Mouse (Mus musculus) T-cell, adult 2 months (primary cell): ENCODE data around the gene Spsb2.
"Not testable (repeated sequence)": the region's sequence is repeated elsewhere in the genome, so short reads cannot be mapped to it uniquely, and the experiment has no call there.

Experiments used
- DNase-seq: peaks from one replicate; pipeline ENCODE4 v3.0.0; 2022; ENCODE audit warnings: low spot score

The Spsb2 gene

DNA sequence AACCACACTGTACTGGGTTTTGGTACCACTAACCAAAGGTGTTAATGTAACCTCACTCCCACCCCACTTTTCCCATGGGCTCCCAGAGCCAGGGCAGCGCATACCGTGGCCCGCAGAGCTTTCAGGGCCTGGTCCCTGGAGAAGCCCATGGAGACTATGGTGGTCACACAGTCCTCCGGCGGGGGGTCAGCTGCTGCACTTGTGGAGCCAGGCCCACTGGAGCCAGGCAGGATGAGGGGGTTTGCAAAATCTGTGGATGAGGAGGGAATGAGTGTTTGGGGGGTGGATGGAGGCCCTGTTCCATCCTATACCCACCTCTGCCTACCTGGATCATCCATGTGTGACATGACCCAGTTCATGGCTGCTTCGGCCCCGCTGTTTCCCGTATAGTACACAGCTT lies 9.1 kb downstream of the Spsb2 start:
- DNase-seq = no peak

DNA sequence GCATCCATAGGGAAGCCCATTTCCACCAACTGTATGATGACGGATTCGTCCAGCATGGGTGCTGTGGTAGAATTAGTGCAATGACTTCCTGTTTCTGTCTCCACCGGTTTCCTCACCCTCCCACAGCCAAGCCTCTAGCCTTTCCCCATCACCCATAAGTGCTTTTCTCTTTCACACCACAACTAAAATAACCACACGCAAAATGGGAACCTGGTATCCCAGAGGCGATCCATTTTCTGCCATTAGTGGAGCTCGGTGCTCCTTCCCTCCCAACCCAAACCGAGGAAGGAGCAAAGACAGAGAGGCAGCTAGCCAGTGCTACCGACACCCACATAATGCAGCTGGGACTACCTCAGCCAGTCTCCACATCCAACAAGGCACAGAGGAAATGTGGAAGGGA lies 9.5 kb downstream of the Spsb2 start:
- DNase-seq = no peak

DNA sequence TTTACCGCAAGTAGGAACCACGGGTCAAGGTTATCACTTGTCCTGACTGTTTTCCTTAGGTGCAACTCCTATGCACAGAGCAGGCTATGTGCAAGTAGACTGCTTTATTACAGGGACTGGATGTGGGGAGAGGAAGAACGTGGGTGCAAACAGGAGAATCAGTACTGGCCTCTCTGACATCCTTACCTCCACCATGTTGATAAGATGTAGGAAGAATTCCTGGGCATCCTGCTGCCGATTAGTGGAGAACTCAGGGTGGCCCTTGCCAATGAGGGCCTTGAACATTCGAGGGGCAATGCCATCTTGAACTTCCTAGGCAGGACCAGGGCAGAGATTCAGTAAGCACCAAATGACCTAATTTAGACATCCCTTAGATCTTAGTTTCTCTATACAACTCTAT lies 12.4 kb downstream of the Spsb2 start:
- no peak for DNase-seq

- no peak for DNase-seq
These were observed 13.6 kb downstream of the Spsb2 start for GRCm38 (mm10) chr6:124822049-124822448.

- peak; percentile 20 for DNase-seq
These were observed 19.7 kb downstream of the Spsb2 start for GRCm38 (mm10) chr6:124828101-124828592.

- peak; percentile 100 for DNase-seq
These were observed 20.7 kb downstream of the Spsb2 start, which contains the start of the genes Usp5 and Cdca3 for GRCm38 (mm10) chr6:124828868-124829798. Usp5 (minus strand) TSS chr6:124829484. Cdca3 (plus strand) TSS chr6:124829547.

DNA sequence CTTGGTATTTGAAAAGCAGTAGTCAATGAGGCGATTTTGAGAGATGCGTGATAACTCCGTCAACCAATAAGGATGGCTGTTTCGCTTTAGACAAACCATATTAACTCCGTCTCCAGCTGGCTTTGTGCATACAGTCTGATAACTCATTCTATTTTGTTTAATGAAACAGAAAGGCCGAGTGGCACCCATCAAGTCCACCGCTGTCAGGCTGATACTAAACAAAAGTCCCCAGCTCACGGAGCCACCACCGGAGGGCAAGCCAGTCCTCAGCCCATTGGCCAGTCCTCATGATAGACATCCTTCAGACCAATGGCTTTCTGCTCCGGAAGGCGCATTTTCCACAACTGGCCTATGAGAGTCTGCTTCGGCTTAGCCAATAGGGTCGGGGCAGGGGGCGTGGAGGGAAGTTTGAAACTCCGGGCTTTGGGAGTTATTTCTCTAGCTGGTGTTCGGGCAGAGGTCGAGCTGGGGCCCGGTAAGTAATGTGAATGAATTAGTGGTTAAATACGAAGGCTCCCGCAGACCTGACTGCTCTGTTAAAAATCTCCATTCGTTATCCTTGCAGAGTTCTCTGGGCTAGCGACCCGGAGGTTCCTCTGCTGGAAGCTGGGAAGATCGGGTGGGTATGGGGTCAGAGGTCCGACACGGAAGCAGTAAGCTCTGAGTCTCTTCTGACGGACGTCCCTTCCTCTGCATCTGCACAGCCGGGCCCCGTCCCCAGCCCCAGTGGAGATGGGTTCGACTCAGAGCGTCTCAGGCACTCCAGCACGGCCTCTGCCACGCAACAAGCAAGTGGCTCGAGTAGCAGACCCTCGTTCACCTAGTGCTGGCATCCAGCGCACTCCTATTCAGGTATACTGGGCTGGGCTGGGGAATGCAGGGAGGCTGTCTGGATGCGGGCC lies 21.6 kb downstream of the Spsb2 start:
- peak; percentile 90 for DNase-seq

- DNase-seq = not testable (repeated sequence)
These were observed 22.7 kb downstream of the Spsb2 start for GRCm38 (mm10) chr6:124831199-124831598.

DNA sequence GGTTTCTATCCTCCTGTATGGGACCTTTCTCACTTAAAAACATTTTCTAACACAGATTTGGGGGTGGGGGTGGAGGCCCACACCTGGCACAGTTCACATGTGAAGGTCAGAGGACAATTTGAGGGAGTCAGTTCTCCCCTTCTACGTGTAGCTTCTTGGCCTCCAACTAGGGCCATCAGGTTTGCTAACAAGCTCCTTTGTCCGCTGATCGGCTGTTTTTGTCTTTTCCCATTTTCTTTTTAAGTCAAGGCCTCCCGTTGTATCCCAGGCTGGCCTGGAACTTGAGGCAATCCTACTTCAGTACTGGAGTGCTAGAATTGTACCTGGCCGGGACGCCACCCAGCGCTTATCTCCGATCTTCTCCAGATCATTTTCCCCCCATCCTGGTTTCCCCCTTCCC lies 23.2 kb downstream of the Spsb2 start:
- DNase-seq = no peak

GRCm38 (mm10) chr6:124834512-124835081 lies 26.1 kb downstream of the Spsb2 start:
- no peak for DNase-seq

DNA sequence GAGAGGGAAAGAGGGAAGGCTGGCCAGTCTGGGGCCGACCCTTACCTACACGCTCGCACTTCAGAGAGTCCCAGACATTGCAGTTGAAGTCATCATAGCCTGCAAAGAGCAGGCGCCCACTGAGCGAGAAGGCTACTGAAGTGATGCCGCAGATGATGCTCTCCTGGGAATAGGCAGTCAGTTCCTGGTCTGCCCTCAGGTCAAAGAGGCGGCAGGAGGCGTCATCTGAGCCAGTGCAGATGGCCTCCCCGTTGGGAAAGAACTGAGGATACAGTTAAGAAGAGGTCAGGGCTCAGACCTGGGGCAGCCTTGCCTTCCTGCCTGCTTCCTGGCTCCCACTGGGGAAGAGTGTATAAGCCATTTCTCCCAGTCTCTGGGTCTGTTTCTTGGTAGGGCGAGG lies 27.1 kb downstream of the Spsb2 start:
- no peak for DNase-seq

DNA sequence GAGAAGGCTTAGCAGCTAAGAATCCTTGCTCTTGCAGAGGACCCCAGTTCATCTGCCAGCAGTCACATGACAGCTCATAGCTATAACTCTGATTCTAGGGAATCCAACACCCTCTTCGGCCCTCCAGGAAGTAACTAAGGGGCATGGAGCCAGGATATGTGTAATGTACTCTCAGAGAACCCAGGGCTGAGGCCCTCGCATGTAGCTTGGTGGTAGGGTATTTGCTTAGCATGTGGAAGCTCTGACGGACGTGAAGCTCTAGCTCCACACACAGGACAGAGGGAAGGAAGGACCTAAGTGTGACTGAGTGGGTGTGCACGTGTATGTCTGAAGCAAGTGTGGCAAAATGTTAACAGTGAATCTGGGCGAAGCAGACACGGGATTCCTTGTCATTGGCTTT lies 27.9 kb downstream of the Spsb2 start:
- DNase-seq = no peak

GRCm38 (mm10) chr6:124839805-124840204 lies 31.3 kb downstream of the Spsb2 start:
- DNase-seq = no peak

DNA sequence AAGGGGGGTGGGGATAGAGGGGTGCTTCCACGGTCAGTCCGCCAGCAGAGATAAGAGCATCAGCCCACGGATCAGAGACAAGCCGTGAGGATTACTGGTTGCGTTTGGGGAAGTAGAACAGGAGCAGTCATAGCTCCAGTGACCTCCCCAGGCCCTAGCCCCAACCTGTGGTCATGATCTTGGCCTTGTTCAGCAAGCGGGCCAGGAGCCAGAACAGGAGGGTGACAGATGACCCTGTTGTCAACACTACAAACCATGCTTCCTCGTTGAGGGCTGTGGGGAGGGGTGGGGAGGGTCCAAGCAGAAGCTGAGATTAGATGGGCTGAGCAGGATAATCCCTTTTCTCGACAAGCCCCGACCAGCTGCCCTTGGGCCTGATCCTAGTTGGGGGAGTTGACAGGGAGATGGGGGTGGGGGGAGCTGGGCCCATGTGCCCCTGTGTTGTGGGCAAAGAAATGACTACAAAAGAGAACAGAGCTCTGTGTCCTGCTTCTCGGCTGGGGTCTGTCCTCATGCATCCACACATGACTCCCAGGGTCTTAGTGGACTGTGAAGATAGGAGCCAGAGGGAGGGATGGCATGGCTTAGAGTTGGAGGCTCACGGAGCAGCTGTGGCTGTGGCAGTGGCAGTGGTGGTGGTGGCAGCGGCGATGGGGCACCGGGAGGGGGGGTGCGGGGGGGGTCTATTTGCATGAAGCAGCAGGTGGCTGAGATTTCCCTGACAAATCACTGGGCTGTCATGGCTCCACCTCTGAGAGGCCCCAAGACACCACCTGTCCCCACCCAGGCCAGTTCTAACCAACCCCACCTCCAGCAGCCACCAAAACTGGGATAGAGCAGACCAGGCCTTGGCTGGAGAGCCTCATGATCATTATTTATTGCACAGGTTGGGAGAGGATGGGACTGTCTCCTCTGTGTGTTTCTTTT lies 32.0 kb downstream of the Spsb2 start, which contains the start of gene Gnb3:
Gene Gnb3 (minus strand): TSS at position 35 of the 927 bp plus-strand sequence.
- no peak for DNase-seq

DNA sequence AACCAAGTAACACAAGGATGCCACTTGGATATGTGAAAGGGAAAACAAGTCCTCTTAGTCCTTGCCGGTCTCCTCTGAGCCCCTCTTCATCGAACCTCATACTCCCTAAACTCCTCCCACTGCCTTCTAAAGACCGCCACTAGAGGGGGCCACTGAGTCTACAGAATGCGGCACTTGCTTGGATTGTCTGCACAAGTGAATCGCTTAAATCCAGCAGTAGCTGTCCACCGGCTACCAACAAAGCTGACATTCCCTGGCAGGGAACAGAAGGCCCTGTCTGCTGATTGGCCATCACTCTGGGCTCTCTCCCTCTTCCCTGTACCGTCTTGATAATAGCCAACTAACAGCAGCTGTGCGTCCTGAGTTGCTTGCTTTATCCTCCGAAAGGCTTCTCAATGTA lies 38.8 kb downstream of the Spsb2 start:
- peak; percentile 88 for DNase-seq

DNA sequence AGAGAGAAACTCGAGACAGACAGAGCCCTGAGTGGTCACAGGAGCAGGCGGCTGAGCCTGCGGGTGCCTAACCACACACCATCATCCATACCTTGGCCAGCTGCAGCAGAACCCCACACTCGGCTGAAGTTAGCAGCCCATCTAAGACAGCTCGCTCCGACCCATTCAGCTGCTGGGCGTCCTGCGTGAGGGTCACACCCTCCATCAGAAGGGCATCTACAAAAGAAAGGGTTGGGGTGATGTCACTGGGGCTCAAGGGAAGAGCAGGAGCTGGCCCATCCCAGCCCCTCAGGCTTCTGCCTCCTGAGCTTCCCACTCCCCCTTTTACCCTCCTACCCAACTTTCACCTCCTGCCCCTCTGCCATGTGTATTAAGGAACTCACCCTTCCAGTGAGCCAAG lies 42.1 kb downstream of the Spsb2 start:
- no peak for DNase-seq

DNA sequence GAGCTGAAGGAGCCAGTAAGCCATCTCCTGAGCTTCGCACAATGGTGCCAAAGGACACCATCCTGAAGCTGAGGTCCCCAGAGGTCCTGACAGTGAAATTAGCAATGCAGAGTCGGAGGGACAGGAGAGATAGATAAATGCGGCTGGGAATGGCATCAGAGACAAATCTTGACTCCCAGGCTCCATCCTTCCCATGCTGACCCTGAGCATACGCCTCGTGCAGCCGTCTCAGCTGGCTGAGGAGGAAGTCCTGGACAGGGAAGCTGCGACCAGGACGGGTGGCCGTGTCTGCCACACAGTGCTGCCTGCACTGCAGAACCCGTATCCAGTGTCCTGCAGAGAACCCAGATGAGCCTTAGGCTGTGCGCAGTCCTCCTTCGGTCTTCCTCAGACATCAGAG lies 46.2 kb downstream of the Spsb2 start:
- no peak for DNase-seq

DNA sequence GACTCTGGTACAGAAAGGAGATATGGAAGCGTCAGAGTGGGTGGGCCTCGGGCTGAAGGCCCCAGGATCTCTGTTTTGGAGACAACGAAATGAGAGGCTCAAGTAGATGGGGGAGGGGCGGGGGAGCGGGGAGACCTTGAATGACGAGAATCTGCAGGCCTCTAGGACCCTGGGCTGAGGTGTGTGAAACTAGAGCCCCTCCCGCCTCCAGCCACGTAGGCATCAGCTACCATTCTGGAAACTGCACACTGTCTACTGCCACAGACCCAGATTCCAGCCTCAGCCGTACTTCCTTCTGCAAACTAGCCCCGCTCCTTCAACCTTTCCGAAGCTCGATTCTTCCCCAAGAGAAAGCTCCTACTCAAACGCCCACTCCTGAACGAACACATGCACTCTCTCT lies 47.9 kb downstream of the Spsb2 start:
- no peak for DNase-seq

DNA sequence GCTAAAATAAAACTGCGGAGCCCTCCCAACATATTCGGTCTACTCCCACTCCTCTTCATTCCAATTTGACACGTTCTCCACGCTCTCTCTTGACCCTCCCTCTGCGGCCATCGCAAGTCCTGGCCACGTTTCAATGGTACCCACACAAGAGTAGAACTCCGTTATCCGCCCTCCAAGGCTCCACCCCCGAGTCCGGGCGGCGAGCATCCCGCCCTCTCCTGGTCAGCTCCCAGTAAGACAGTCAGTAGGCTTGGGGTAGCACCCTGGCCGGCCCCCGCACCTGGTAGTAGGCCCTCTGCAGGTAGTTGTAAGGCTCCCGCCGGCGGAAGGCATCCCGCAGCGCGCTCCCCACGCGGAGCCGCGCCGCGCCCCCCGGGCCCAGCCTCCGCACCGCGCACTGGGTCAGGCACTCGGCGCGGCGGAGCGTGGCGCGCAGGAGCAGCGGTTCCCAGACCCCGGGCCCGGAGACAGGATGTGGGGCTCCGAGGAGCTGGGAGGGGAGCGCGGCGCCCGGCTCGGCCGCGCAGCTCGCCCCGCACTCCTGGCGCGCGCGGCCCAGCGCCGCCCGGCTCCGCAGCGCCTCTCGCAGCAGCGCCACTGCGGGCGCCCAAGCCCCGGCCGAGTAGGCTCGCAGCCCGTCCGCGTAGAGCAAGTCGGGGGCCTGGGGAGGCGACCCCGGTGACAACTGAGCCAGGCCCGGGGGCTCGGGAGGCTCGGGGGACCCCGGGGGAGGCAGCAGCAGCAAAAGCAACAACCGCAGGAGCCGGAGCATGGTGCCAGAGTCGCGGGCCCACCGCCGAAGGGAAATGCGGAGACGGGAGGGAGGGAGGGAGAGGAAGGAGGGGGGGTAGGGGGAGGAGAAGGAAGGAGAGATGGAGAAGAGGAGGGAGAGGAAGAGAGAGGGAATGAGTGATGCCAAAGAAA lies 48.7 kb downstream of the Spsb2 start, which contains the start of gene P3h3:
Gene P3h3 (minus strand): TSS at position 837 of the 924 bp plus-strand sequence.
- peak; percentile 73 for DNase-seq
